Mouse (Mus musculus): Measurements from ENCODE around the gene Slc2a1.

Gene Slc2a1

DNA sequence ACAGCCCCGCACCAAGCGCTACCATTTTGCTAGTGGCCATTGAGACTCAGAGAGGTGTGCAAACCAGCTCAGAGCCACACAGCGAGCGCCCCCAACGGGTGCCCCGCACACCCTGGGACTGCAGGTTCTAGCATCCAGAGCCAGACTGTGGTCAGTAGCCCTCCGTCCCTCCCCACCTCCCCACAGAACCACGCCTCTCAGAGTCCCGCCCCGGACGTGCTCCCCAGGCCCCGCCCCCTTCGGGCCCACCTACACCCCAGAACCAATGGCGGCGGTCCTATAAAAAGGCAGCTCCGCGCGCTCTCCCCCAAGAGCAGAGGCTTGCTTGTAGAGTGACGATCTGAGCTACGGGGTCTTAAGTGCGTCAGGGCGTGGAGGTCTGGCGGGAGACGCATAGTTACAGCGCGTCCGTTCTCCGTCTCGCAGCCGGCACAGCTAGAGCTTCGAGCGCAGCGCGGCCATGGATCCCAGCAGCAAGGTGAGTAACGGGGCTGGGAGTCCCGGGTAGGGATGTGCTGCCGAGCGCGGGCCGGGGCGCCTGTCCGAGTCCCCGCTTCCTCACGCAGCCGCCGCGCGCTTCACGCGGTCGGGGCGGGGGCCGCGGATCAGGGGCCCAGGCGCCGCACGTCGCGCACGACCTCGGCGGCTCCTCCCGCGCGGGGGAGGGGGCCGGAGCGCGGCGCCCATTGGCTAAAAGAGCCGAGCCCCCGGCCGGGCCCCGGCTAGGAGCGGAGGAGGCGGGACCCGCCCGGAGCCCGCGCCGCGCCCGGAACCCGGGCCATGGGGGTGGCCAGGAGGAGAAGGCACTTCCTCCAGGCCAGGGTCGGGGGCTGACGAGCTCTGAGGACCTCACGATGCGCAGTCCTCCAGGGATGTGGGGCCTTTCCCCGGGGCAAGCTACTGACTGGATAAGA, at the start of gene Slc2a1:
Gene Slc2a1 (plus strand): TSS at position 217 of the 914 bp plus-strand sequence.
- peak; percentile 92 for DNase-seq (ENCODE audit: low spot score)

- DNase-seq (ENCODE audit: low spot score), result no peak
These were observed 41.7 kb upstream of the Slc2a1 start for GRCm38 (mm10) chr4:119066791-119067190.

- DNase-seq (ENCODE audit: low spot score), result no peak
These were observed 41.3 kb upstream of the Slc2a1 start for GRCm38 (mm10) chr4:119067204-119067603.

DNA sequence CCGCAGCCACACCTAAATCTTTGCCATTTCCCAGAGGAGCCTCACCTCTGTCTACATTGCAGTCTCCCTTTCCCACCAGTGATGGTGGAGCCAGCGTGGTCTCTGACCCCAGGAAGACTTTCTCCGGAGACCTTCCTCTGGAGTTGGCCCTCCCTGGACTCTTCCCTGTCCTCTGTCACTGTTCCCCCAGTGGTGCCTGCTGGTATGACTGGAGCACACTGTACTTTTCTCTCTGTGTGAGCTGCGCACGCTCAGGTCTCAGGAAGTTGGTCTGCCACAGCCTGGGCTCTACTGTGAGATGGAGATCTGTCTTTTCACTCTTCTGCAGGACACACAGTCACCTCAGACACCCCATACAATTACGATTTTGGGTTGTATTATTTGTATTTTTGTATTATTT, 39.6 kb upstream of the Slc2a1 start:
- DNase-seq (ENCODE audit: low spot score), result no peak

DNA sequence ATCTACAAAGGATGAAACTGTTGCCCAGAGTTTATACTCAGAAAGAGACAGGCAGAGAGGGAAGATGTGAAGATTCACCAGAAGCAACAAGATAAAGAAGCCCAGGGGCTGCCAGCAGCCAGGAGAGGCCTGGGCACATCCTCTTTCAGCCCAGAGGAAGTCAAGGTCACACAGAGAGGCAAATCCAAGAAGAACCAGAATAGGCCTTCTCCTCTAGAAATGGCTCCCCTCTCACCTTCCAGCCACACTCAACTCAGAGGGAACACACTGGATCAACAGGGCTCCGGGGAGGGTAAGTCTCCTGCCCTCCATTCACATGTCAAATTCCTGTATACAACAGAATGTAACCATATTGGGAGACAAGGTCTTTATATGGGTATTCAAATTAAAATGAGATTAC, 38.3 kb upstream of the Slc2a1 start:
- DNase-seq (ENCODE audit: low spot score), result no peak

DNA sequence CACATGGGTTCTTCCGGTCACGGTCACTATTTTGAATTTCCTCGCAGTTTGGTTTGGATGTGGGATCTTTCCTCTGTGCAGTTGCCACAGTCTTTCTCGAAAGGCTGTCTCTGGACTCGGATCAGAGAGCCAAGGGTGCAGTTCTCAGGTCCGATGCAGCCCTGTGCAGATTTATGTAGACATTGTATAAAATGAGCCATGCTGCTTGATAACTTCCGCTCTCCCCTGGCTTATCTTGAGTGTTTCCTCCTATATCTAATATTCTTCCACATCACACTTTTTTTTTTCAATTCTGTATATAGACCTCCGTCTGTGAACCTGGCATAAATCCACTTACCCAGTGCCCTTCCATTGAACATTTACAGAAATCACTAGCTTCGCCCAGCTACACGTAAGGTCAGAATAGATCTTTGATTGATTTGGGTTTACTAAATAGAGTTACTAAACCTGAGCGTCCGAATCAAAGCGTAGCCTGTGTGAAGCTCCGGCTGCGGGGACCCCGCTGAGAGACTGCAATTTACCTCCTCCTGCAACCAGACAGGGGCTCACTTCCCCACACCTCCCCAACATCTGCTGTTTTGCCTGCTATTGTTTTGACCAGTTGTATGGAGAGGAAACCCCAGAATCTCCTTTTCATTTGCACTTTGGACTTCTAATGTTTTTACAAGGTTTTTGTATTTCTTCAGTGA, 37.4 kb upstream of the Slc2a1 start:
- DNase-seq (ENCODE audit: low spot score), result no peak

GRCm38 (mm10) chr4:119071648-119072362, 36.7 kb upstream of the Slc2a1 start:
- DNase-seq (ENCODE audit: low spot score), result no peak

DNA sequence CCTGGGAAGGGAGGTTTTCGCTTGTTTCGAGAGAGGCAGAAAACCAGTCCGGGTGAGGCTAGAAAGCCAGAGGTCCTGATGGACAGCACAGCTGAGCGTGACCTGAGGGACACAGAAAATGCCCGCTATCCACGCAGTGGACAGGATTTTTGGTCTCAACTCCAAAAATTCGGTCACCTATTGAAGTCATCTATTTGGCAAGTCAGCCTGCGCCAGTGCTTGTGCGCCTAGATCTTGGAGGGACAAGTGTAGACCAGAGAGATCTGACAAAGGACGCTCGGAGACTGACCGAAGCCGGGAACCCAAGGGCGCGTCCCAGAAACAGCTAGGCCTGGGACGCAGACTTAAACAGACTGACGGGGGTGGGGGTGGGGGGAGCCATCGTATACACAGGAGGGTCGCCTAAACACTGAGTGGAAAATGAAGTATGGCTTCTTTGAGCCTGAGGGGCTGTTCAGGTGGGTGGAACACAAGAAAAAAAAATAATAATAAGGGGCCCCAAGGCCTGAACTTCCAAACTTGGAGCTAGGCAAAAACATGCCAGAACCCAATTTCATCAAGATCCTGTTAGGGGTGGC, 36.1 kb upstream of the Slc2a1 start:
- no peak for DNase-seq (ENCODE audit: low spot score)

DNA sequence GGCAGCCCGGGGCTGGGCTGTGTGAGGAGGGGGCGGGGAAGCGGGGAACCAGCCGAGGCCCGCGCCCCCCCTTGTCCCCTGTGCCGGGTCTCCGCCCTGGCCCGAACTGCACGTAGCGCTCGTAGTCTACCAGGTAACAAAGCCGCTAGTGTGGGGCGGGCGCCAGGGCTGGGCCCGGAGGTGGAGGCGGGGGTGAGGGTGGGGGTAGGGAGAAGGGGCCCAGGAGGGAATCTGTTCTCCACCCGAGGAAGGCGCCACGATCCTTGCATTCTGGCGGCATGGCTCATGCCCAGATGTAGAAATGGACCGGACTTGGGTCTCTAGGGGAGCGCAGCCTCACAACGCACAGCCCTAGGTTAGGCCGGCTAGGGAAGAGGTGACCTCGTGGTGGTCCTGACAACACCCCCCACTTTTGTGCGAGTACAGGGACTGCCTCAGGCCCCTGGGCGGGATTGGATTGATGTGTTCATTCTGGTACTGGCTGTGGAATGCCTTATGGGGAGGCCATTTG, 35.5 kb upstream of the Slc2a1 start:
- no peak for DNase-seq (ENCODE audit: low spot score)

GRCm38 (mm10) chr4:119073626-119074025, 34.9 kb upstream of the Slc2a1 start:
- no peak for DNase-seq (ENCODE audit: low spot score)

DNA sequence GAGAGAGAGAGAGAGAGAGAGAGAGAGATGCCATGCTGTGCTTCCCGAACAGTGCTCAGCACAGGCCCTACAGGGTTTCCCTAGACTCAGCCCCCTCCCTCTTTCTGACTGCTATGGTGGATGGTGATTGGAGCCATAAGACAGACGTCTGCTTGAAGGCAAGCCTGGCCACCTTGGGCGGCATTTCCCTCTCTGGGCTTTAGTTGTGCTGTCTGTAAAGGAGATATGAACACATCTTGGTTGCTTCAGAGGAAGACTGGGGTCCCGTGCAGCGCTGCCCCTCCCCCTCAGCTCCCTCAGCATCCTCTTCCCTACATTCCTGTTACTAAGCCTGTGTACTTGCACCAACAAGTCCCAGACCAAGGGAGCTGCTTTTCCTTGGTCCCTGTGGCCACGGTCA, 33.9 kb upstream of the Slc2a1 start:
- no peak for DNase-seq (ENCODE audit: low spot score)

- no peak for DNase-seq (ENCODE audit: low spot score)
These were observed 33.2 kb upstream of the Slc2a1 start for GRCm38 (mm10) chr4:119075273-119075672.

GRCm38 (mm10) chr4:119076336-119076735, 32.2 kb upstream of the Slc2a1 start:
- DNase-seq (ENCODE audit: low spot score), result no peak

GRCm38 (mm10) chr4:119077084-119077682, 31.3 kb upstream of the Slc2a1 start:
- DNase-seq (ENCODE audit: low spot score), result peak; percentile 46

GRCm38 (mm10) chr4:119079928-119080327, 28.6 kb upstream of the Slc2a1 start:
- no peak for DNase-seq (ENCODE audit: low spot score)

DNA sequence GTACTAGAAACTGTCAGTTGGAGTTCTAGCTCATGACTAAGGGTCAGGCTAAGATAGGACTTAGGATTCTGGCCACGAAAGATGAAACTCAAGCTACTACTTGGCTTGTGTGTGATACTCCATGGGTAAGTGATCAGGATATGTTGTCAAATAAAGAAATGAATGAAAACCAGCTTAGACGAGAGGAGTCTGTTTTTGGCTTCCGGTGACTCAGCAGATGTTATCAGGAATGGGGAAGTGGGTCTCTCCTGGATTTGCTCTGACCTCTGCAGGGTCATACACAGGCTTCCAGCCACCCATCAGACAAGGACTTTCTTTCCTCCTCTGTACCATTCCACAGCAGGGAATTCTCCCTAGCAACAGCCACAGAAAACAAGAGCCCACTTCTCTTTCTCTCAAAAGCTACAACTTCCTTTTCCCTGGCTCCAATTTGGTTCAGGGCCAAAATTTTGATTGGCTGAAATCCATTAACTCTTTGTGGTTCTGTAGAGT, 25.7 kb upstream of the Slc2a1 start:
- no peak for DNase-seq (ENCODE audit: low spot score)

DNA sequence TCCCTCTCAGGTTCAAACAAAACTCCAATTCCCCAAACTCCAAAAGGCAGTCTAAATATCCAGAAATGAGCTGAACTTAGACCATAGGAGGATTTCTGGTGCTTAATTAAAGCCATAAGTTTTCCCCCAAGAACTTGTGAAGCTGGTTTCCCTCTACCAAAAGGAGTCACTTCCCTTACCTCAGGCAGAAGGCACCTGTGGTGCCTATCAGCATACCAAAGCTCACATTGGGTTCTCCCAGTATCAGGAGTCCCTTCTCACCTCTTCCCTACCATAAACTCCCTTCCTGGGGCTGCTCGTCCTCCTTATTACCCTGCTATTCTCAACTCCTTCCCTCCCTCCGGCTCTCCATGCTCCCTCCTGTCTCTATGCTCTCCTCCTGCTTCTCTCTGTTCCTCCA, 20.1 kb upstream of the Slc2a1 start:
- DNase-seq (ENCODE audit: low spot score), result no peak

- DNase-seq (ENCODE audit: low spot score), result no peak
These were observed 14.6 kb upstream of the Slc2a1 start for GRCm38 (mm10) chr4:119093890-119094289.

DNA sequence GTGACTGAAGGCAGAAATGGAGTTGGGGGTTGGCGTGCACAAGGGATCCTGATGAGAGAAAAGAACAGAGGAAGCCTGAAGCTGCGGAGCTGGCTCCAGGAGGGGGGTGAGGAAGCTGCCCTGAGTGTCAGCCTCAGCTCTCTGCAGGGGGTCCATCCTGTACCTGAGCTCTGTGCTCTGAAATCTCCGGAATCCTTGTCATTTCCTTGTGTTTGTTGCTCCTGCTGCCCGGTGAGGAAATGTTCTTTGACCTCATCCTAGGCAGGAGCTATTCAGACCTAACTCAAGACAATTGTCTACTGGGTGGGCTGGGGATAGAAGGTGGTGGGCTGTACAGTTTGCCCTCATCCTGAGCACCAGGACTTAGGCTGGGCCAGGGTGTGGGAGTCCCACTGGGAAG, 13.5 kb upstream of the Slc2a1 start:
- no peak for DNase-seq (ENCODE audit: low spot score)

GRCm38 (mm10) chr4:119096401-119096800, 12.1 kb upstream of the Slc2a1 start:
- no peak for DNase-seq (ENCODE audit: low spot score)

GRCm38 (mm10) chr4:119097421-119097820, 11.1 kb upstream of the Slc2a1 start:
- DNase-seq (ENCODE audit: low spot score), result no peak

Data from ovary, postnatal 36 days (tissue).